Mouse (Mus musculus): ENCODE measurements around the gene Tent5c. TPM values are rescaled to one million over a fixed set of nuclear protein-coding genes. Genes with fewer than 3 reads are reported as not detected.

The Tent5c gene
- polyA plus RNA-seq, 1 experiment from 2014 or later = 4.1 TPM

DNA sequence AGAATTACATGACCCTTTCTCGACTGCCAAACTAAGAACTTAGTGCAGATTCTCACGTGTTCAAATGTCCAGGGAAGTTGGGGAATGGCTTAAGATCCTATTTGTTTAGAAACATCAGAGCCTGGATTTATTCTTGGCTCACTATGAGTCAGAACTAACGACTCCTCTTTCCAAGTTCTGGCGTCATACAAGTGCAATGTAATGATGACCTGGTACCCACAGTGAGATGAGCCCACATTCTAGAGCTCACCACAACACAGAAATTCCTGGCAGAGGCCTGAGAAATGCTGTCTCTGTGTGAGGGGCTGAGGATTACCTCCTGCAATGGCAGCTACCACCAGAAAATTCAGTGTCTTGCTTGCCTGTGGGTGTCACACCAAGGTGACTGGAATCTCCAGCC lies 18.1 kb upstream of the Tent5c start:
- WGBS = 82% methylated on average over 4 of the region's 4 CpGs
- Histone ChIP-seq H3K4me3 (no peak overlapping the region), H3K27me3 (replicated peaks) (no peaks in the 10 kb centered on the region), H3K4me1 (no peaks in the 10 kb centered on the region), H3K27ac (no peak overlapping the region), H3K4me2 (no peak overlapping the region), H3K36me3 (replicated peaks) (no peaks in the 10 kb centered on the region), H3K9me3 (no peaks in the 10 kb centered on the region), H3K9ac (no peak overlapping the region)
- no peak for ATAC-seq (replicated peaks)

DNA sequence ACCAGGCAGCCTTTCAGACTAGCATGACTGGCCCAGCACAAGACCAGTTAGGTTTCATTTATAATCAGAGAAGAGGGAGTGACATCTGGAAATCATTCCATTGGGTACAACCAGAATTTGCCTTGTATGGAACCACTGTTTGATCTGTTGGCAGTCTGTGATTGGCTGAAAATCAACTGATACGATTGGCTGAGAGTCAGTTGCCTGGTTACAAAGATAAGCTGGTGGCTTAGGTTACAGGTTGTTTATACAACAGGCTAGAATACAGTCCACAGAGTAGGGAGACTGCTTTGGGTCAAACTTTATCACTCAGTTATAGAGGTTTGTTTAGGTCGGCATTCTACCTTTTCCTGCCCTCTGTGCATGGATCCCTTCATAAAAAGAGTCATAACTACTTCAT lies 17.6 kb upstream of the Tent5c start:
- H3K9ac ChIP-seq = no peak overlapping the region
- ATAC-seq (replicated peaks) = no peak
- H3K36me3 ChIP-seq (replicated peaks) = no peaks in the 10 kb centered on the region
- no peak overlapping the region for H3K4me2 ChIP-seq
- H3K27ac ChIP-seq = no peak overlapping the region
- no peaks in the 10 kb centered on the region for H3K9me3 ChIP-seq
- H3K4me3 ChIP-seq = no peak overlapping the region
- 83% methylated on average over 2 of the region's 2 CpGs for WGBS
- H3K4me1 ChIP-seq = no peaks in the 10 kb centered on the region
- no peaks in the 10 kb centered on the region for H3K27me3 ChIP-seq (replicated peaks)

DNA sequence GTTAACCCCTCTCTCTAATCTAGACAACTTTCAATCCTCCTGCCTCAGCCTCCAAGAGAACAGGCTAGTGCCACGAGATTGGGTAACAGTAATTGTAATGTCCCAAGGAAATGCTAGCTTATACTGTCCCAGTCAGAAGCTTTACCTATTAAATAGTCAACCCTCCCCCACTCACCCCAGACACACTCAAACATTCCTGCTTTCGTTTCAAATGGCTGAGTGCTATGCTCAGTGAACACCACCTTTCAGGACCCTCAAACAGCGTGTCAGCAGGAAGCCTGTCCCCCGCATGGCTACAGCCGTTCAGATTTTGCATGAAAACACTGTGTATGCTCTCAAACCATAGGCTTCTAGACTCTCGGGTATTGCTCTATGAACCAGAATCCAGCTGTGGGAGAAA lies 14.8 kb upstream of the Tent5c start:
- Histone ChIP-seq H3K27ac (no peak overlapping the region), H3K27me3 (replicated peaks) (no peaks in the 10 kb centered on the region), H3K4me1 (no peaks in the 10 kb centered on the region), H3K4me2 (no peak overlapping the region), H3K36me3 (replicated peaks) (no peaks in the 10 kb centered on the region), H3K9ac (no peak overlapping the region), H3K4me3 (no peak overlapping the region), H3K9me3 (no peaks in the 10 kb centered on the region)
- WGBS = 78% methylated on average over 6 of the region's 6 CpGs
- no peak for ATAC-seq (replicated peaks)

DNA sequence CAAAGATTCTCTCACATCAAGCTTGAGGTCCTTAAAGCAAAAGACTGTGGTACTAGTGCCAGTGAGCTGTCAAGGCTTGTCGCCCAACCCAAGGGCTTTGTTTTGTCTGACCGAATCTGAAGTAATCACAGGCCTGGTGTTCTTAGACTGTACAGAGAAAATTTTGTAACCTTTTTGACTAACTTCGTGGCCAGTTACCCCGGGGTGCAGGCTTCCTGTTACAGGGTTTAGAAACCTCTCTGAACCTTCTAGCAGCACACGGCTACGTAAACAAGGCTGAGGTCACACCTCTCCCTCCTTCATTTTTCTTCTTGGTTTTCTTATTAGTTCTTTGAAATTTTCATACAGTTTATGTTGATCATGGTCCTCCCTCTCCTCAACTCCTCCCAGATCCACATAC lies 13.4 kb upstream of the Tent5c start:
- Histone ChIP-seq H3K9me3 (no peaks in the 10 kb centered on the region), H3K27ac (no peak overlapping the region), H3K9ac (no peak overlapping the region), H3K36me3 (replicated peaks) (no peaks in the 10 kb centered on the region), H3K4me1 (no peaks in the 10 kb centered on the region), H3K27me3 (replicated peaks) (no peaks in the 10 kb centered on the region), H3K4me3 (no peak overlapping the region), H3K4me2 (no peak overlapping the region)
- ATAC-seq (replicated peaks) = no peak
- 88% methylated on average over 6 of the region's 6 CpGs for WGBS

DNA sequence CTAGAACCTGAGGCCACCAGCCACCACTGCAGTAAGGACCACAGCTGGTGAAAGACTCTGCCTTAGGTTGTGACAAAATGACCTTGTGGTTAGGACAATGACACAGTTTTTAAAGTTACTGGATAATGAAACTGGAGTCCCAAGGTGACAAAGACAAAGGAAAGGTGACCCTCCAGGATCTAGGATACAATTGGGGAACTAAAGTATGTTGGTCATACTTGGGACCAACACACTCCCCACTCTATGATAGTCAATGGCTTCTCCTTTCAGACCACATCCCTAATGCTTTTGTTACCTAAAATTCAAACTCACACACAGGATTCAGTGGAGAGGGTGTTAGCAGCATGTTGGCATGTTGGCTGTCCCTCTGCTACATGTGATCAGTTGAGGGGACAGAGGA lies 12.8 kb upstream of the Tent5c start:
- Histone ChIP-seq H3K9ac (no peak overlapping the region), H3K27ac (no peak overlapping the region), H3K4me2 (no peak overlapping the region), H3K4me1 (no peaks in the 10 kb centered on the region), H3K4me3 (no peak overlapping the region), H3K36me3 (replicated peaks) (no peaks in the 10 kb centered on the region), H3K9me3 (no peaks in the 10 kb centered on the region), H3K27me3 (replicated peaks) (no peaks in the 10 kb centered on the region)
- no peak for ATAC-seq (replicated peaks)

DNA sequence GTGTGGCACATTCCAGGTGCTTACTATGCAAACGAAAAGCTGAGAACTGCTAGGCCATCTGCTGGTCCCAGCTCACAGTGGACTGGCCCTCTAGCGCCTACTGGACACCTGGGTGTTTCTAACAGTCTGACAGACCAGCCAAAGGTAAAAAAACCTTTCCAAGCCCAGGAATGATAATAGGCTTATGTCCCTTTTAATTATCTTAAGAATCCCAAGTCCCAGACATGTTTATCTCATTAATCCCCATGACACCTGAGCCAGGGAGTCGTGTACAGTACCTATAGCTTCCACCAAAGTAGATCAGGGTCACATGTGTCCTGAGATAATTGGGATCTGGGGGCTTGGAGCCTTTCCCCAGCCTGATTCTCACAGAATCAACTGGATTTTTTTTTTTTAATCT lies 7.0 kb upstream of the Tent5c start:
- no peak overlapping the region for H3K9ac ChIP-seq
- no peak overlapping the region for H3K27ac ChIP-seq
- WGBS = 71% methylated on average over 3 of the region's 3 CpGs
- H3K9me3 ChIP-seq = no peaks in the 10 kb centered on the region
- ATAC-seq (replicated peaks) = no peak
- H3K4me2 ChIP-seq = no peak overlapping the region
- H3K4me1 ChIP-seq = no peaks in the 10 kb centered on the region
- H3K4me3 ChIP-seq = no peak overlapping the region
- H3K27me3 ChIP-seq (replicated peaks) = 0 out of 2 replicates have a peak, but pooled peaks cover 3% of the 10 kb centered on the region
- H3K36me3 ChIP-seq (replicated peaks) = no peaks in the 10 kb centered on the region

DNA sequence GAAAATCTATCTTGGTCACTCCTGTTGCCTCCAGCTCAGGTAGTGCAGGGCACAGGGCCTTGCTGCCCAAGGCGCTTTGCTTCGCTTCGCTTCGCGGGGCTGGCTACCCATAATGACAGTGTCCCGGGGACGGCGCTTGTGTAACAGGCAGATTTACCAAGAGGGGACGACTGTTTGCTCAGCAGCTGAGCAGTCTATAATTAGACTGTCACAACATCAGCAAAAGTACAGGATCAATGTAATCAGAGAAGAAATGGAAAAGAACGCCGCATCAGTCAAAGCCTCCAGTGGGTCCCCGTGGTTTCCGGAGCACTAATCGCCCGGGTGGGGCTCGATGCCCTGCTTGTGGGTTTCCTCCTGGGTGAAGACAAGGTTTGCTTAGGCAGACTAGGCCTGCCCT lies 6.3 kb upstream of the Tent5c start:
- ATAC-seq (replicated peaks) = no peak

DNA sequence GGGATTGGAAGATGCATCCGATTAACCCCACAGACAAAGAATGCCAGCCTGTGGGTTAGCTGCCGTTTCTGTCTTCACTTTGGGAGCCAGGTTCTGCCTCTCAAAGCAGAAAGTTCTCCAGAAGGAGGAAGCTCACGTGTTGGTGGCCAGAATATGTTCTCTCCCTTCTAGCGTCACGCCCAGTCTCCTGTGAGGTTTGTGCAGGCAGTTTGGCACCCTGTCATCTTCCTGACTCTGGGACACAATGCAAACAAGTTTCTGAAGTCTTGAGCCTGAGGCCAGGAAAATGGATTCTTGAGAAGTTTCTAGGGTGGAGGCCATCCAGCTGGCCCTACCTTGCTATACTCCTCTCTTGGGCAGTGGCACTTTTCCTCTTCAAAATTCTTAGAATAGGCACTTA lies 5.8 kb upstream of the Tent5c start:
- H3K9ac ChIP-seq = no peak overlapping the region
- no peak overlapping the region for H3K4me3 ChIP-seq
- H3K36me3 ChIP-seq (replicated peaks) = no peaks in the 10 kb centered on the region
- WGBS = 83% methylated on average over 5 of the region's 5 CpGs
- no peak for ATAC-seq (replicated peaks)
- no peak overlapping the region for H3K4me2 ChIP-seq
- no peaks in the 10 kb centered on the region for H3K9me3 ChIP-seq
- H3K27ac ChIP-seq = no peak overlapping the region
- peaks cover 4% of the 10 kb centered on the region; the same call in 1 of the 2 replicates for H3K4me1 ChIP-seq
- peaks cover 8% of the 10 kb centered on the region; the same call in 1 of the 2 replicates for H3K27me3 ChIP-seq (replicated peaks)

More for the DNA sequence above, 6.3 kb upstream of the Tent5c start:
- Histone ChIP-seq H3K4me1 (no peaks in the 10 kb centered on the region), H3K9ac (no peak overlapping the region), H3K27ac (no peak overlapping the region), H3K4me2 (no peak overlapping the region), H3K9me3 (no peaks in the 10 kb centered on the region), H3K4me3 (no peak overlapping the region), H3K27me3 (replicated peaks) (0 out of 2 replicates have a peak, but pooled peaks cover 3% of the 10 kb centered on the region), H3K36me3 (replicated peaks) (no peaks in the 10 kb centered on the region)
- 89% methylated on average over 16 of the region's 16 CpGs for WGBS

DNA sequence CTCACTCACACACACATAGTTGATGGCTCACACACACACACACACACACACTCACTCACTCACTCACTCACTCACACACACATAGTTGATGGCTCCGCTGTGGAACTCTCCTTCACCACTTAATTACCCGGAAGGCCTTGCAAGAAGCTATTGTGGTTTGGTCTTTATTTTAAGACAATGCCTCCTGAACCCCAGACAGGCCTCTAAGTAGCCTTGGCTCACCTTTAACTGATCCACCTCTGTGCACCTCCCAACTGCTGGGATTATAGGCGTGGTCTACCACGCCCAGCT lies 831 bp upstream of the Tent5c start:
- Histone ChIP-seq H3K4me2 (peak overlapping the region; percentile 98), H3K27me3 (replicated peaks) (peaks cover 48% of the 10 kb centered on the region), H3K4me1 (peaks cover 26% of the 10 kb centered on the region), H3K36me3 (replicated peaks) (no peaks in the 10 kb centered on the region), H3K27ac (no peak overlapping the region), H3K9ac (no peak overlapping the region), H3K4me3 (peak overlapping the region; percentile 76; the same call in 1 of the 2 replicates), H3K9me3 (no peaks in the 10 kb centered on the region)
- WGBS = 25% methylated on average over 4 of the region's 4 CpGs
- ATAC-seq (replicated peaks) = no peak

DNA sequence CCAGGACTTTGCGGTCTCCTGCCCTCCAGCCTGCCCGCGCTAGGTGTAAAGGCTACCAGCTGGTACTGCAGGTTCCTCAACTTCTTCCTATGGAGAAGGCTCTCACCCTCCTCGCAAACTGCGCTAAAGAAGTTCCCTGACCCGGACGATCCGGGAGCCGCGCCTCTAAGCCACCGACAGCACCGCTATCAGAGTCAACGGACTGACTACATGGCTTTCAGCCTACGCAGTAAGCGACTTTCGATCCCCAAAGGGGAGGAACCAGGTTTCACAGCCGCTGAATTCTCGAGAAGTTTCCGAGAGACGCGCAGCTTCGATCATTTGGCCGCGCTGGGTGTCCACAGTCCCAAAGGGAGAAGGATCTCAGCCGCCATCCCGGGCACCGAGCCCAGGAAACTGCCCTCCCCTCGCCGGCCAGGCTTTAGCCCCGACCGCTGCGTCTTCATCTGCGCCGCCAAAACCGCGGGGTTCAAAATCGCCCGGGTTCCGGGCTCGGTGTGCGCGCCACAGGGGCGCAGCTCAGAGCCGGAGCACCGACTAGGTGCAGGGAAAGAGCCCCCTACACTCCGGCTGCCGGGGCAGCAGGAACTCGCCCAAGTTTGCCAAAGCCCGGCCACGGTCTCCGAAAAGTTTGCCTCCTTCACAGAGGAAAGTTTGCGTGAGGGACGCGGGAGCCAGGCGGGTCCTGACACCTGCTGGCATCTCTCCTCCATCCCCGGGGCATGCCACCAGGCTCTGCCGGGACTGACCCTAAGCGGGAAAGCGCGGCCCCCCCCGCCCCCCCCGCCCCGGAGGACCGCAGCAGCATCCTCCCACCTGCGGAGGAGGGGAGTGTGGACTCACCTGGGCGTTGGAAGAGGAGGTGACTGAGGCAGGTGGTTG lies 632 bp downstream of the Tent5c start:
- WGBS = under 1% methylated on average over 59 of the region's 66 CpGs
- H3K4me2 ChIP-seq = peak overlapping the region; percentile 98
- no peaks in the 10 kb centered on the region for H3K9me3 ChIP-seq
- H3K4me1 ChIP-seq = peaks cover 26% of the 10 kb centered on the region
- peak overlapping the region; percentile 41 for H3K9ac ChIP-seq
- H3K27ac ChIP-seq = no peak overlapping the region
- peak; percentile 61 for ATAC-seq (replicated peaks)
- H3K4me3 ChIP-seq = peak overlapping the region; percentile 76
- peaks cover 48% of the 10 kb centered on the region for H3K27me3 ChIP-seq (replicated peaks)
- H3K36me3 ChIP-seq (replicated peaks) = no peaks in the 10 kb centered on the region

DNA sequence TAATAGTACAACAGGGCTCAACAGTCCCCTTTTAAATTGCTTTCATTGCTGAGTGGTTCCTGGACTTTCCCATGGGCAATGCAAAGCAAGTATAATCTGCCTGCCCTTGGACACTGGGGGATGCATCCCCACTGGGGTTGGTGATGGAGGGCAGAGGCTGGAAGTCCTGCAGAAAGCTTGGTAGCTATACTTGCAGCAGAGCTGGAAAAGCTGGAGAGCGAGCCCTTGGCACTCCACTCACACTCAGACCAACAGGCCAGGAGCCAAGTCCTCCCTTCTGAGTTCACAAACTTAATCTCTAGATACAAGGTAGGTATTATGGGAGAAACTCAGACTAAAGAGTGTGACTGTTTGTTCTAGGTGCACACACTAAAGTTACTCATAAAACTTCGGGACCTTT lies 2.1 kb downstream of the Tent5c start:
- Histone ChIP-seq H3K27ac (no peak overlapping the region), H3K4me3 (no peak overlapping the region), H3K9ac (no peak overlapping the region), H3K36me3 (replicated peaks) (no peaks in the 10 kb centered on the region), H3K27me3 (replicated peaks) (peaks cover 48% of the 10 kb centered on the region), H3K4me2 (no peak overlapping the region), H3K4me1 (peaks cover 26% of the 10 kb centered on the region), H3K9me3 (no peaks in the 10 kb centered on the region)
- WGBS = 84% methylated on average over 2 of the region's 2 CpGs
- no peak for ATAC-seq (replicated peaks)

DNA sequence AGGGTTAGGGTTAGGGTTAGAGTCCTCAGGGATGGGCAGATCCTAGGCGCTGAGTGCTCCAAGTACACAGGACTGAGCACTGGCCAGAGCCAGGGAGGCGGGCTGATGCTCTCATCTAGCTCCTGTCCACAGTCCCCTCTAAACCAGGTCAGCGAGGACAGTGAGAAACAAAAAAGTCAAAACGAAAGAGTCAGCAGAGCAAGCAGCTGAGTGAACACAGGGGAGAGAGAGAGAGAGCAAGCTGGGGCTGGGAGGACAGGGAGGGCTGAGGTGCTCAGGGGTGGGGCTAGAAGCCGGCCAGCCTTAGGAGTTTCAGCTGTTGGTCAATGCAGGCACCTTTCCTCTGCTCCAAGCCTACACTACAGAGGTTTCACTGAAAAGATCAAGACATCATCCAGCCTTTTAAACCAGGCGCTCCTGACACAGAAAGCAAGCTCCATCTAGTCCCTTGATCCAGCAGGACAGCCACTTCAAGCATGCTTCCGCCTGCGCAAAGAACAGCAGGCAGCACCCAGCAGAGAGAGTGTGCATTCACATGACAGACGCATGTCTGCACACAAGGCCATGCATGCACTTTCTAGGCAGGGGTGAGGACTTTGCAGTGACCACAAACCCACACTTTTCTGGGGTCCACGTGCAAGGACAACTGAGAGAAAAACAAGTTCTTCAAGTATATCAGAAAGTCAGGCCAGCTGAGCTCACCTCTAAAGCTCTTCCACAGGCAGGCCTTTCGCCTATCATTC lies 3.6 kb downstream of the Tent5c start:
- Histone ChIP-seq H3K27ac (no peak overlapping the region), H3K9ac (no peak overlapping the region), H3K27me3 (replicated peaks) (peaks cover 45% of the 10 kb centered on the region), H3K4me2 (no peak overlapping the region), H3K9me3 (no peaks in the 10 kb centered on the region), H3K4me3 (no peak overlapping the region), H3K4me1 (peaks cover 26% of the 10 kb centered on the region), H3K36me3 (replicated peaks) (no peaks in the 10 kb centered on the region)
- no peak for ATAC-seq (replicated peaks)
- WGBS = 51% methylated on average over 11 of the region's 11 CpGs

Data from midbrain, embryonic 15.5 days (tissue).